Mouse (Mus musculus) gastrocnemius, adult 18-20 months (tissue): ENCODE results near the gene Pspn. TPM values are rescaled to one million over a fixed set of nuclear protein-coding genes. Genes with fewer than 3 reads are reported as not detected.

Experiments used
- DNase-seq: peaks from one replicate; pipeline ENCODE4 v3.0.0; 2021; ENCODE audit warnings: low spot score
- total RNA-seq, 2 experiments: library from RNA; stranded (reverse); gene quantifications; 2 replicates each; pipeline ENCODE4 v1.2.3; 2021

The Pspn gene
- total RNA-seq, 2 experiments from 2014 or later, result not detected

GRCm38 (mm10) chr17:56963646-56964045 is 36.2 kb downstream of the Pspn start:
- DNase-seq, result no peak

DNA sequence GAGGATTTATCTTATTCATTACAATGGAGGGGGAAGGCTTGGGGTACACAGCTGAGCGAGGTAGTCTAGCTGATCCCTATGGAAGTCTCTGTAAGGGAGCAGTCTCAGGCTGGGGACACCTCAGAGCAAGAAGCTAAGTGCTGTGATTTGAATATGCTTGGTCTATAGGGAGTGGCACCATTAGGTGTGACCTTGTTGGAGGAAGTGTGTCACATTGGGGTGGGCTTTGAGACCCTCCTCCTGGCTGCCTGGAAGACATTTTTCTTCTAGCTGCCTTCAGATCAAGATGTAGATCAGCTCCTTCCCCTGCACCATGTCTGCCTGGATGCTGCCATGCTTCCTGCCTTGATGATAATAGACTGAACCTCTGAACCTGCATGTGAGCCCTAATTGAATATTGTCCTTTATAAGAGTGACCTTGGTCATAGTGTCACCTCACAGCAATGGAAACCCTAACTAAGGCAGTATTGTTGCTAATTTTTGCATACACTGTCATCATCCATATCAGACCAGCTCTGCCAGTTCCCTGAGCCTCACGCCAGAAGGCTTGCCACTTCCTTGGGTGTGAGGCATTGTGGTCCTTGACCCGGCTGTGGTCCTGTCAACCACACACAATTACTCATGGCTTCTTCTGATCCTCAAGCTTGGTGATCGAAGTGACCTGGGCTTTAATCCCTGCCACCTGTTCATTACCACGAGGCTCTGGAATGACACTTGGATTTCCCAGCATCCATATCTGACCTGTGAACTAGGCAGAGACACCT is 37.0 kb downstream of the Pspn start:
- no peak for DNase-seq

- no peak for DNase-seq
Measured at GRCm38 (mm10) chr17:56961880-56962279, 37.9 kb downstream of the Pspn start.

- DNase-seq, result no peak
Measured at GRCm38 (mm10) chr17:56958667-56959066, 41.2 kb downstream of the Pspn start.

DNA sequence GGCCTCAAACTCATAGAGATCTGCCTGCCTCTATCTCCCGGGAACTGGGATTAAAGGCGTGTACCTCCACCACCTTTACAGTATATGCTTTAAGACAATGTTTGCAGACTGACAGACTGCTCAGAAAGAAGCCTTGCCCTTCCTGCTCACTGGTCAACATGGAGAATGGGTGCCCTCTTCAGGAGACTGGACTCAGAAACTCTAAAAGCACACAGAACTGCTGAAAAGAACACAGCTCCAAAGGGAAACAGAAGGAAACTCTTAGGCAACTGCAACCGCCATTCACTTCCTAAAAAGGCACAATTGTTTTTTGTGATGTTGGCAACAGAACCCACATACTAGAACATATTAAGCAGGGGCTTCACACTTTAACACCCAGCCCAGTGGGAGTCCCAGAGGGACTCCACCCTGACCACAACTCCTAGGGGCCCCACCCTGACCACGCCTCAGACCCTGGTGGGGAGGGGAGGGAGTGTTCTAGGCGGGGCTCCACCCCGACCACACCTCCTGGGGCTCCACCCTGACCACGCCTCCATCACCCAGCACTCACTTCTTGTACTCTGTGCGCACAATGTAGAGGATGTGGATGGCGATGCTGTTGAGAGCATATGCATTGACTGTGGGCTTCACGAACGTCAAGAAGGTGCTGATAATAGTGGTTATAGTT is 41.9 kb downstream of the Pspn start:
- DNase-seq, result no peak

GRCm38 (mm10) chr17:56954871-56955270 is 44.9 kb downstream of the Pspn start:
- DNase-seq, result no peak

DNA sequence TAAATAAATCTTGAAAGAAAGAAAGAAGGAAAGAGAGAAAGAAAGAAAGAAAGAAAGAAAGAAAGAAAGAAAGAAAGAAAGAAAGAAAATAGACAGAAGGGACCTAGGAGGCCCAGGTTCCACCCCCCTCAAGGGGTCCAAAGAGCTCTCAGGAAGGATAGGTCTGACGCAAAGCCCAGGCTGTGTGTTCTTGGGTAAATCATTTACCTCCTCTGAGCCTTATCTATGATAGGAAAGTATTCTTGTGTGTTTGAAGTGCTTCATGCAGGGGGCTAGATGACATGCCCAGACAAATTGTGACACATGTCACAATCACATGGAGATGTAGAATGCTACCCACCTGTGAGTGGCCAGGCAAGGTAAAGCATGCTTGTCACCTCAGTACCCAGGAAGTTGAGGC is 47.2 kb downstream of the Pspn start:
- no peak for DNase-seq

GRCm38 (mm10) chr17:56950915-56951314 is 48.9 kb downstream of the Pspn start:
- DNase-seq, result peak; percentile 69

Other genes starting within 250 kb of the Pspn start
- 1 to 10 TPM; 2.6 to 3.3 TPM for gene Nrtn, start 242.5 kb downstream of the Pspn start, total RNA-seq
- 10 to 100 TPM; 14.4 to 14.9 TPM for gene Dus3l, start 235.3 kb downstream of the Pspn start, total RNA-seq
- gene Prr22, start 229.8 kb downstream of the Pspn start, total RNA-seq, result under 1 TPM; 0.16 to 0.28 TPM
- gene Rfx2, start 169.0 kb downstream of the Pspn start, total RNA-seq, result 1 to 10 TPM; 2.1 to 3.1 TPM
- not detected for gene Acsbg2, start 125.6 kb downstream of the Pspn start, total RNA-seq
- not detected for gene 1700061G19Rik, start 124.5 kb downstream of the Pspn start, total RNA-seq
- 10 to 100 TPM; 22.0 to 22.2 TPM for gene Mllt1, start 64.6 kb downstream of the Pspn start, total RNA-seq
- gene Acer1, start 17.9 kb downstream of the Pspn start, total RNA-seq, result not detected
- 10 to 100 TPM; 36.9 to 38.3 TPM for gene Clpp, start 9.7 kb downstream of the Pspn start, total RNA-seq
- gene Alkbh7, start 2.7 kb downstream of the Pspn start, total RNA-seq, result 10 to 100 TPM; 26.9 to 27.9 TPM
- gene Gtf2f1, start 11.3 kb upstream of the Pspn start, total RNA-seq, result 10 to 100 TPM; 17.1 to 19.0 TPM
- gene Gm17949, start 11.5 kb upstream of the Pspn start, total RNA-seq, result not detected
- 10 to 100 TPM; 25.9 to 27.4 TPM for gene Khsrp, start 31.5 kb upstream of the Pspn start, total RNA-seq
- gene Slc25a41, start 41.6 kb upstream of the Pspn start, total RNA-seq, result not detected
- under 1 TPM in 1 of 2 experiments, not detected in 1; 0.31 TPM for gene Crb3, start 59.1 kb upstream of the Pspn start, total RNA-seq
- 10 to 100 TPM; 34.1 to 40.3 TPM for gene Slc25a23, start 59.8 kb upstream of the Pspn start, total RNA-seq
- under 1 TPM; 0.21 to 0.46 TPM for gene Dennd1c, start 78.5 kb upstream of the Pspn start, total RNA-seq
- gene Tubb4a, start 87.8 kb upstream of the Pspn start, total RNA-seq, result 1 to 10 TPM in 1 of 2 experiments, under 1 TPM in 1; 0.78 to 1.1 TPM
- gene Tnfsf9, start 105.3 kb upstream of the Pspn start, total RNA-seq, result under 1 TPM in 1 of 2 experiments, not detected in 1; 0.57 TPM
- not detected for gene Cd70, start 149.8 kb upstream of the Pspn start, total RNA-seq
- gene Tnfsf14, start 194.2 kb upstream of the Pspn start, total RNA-seq, result not detected
- gene C3, start 228.1 kb upstream of the Pspn start, total RNA-seq, result 10 to 100 TPM; 23.2 to 26.2 TPM
- gene Gpr108, start 248.4 kb upstream of the Pspn start, total RNA-seq, result 10 to 100 TPM; 22.6 to 25.4 TPM
- gene Trip10, start 249.4 kb upstream of the Pspn start, total RNA-seq, result 100 to 1,000 TPM; 142 to 174 TPM